Mouse (Mus musculus): Measurements from ENCODE around the gene Kcnj5. TPM values are rescaled to one million over a fixed set of nuclear protein-coding genes. Genes with fewer than 3 reads are reported as not detected.
A peak's percentile ranks its signal among the peaks of the same experiment; 100 is the strongest.

Kcnj5 gene
- 19.8 and 28.9 TPM in 2 replicates for polyA plus RNA-seq (2014; fragmentation: Nextera tagmentation; extraction: Ambion mirVana)

- Histone ChIP-seq H3K27me3 (ENCODE audit: control insufficient read depth, insufficient read depth, low read length) (peaks cover 21% of the 10 kb centered on the region), H3K9ac (ENCODE audit: low read depth, low read length) (peak within 1 kb of the TSS; percentile 84), H3K4me1 (ENCODE audit: control insufficient read depth, insufficient read depth, low read length) (peaks cover 18% of the 10 kb centered on the region), H3K9me3 (replicated peaks; ENCODE audit: control insufficient read depth, low read length) (no peaks in the 10 kb centered on the region), H3K4me3 (ENCODE audit: low read depth, low read length) (peak within 1 kb of the TSS; percentile 68), H3K4me2 (peak within 1 kb of the TSS; percentile 84), H3K27ac (ENCODE audit: low read depth, low read length) (peak within 1 kb of the TSS; percentile 93), H3K36me3 (ENCODE audit: control insufficient read depth, insufficient read depth, low read length) (no peaks in the 10 kb centered on the region)
- under 1% methylated on average over 20 of the region's 20 CpGs for WGBS (ENCODE audit: insufficient replicate concordance)
- peak; percentile 81; the same call in 1 of the 2 replicates for ATAC-seq (replicated peaks; ENCODE audit: insufficient number of reproducible peaks, low FRiP score, low TSS enrichment)
These were observed at the start of gene Kcnj5 for GRCm38 (mm10) chr9:32344051-32344450. Gene Kcnj5, minus strand, starts transcription at chr9:32344350.

DNA sequence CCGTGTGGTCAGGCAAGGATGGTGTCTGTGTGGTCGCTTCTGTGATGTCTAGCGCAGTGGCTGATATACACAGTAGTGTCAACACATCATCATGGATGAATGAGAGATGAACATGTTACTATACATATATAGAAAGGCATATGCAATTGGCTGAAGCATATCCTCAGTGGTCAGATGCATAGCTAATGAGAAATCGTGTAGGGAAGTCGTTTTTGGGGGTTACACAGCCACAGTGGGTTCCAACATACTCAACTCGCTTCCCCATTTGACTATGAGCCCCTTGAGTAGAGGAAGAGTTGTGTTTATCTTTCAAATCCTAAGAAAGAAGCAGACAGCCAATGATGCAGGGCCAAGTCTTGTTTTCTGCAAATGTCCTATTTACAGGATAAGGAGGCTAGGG is 48.6 kb upstream of the Kcnj5 start:
- Histone ChIP-seq H3K27me3 (ENCODE audit: control insufficient read depth, insufficient read depth, low read length) (no peaks in the 10 kb centered on the region), H3K4me1 (ENCODE audit: control insufficient read depth, insufficient read depth, low read length) (peaks cover 5% of the 10 kb centered on the region; the same call in 1 of the 2 replicates), H3K4me2 (no peak overlapping the region), H3K36me3 (ENCODE audit: control insufficient read depth, insufficient read depth, low read length) (no peaks in the 10 kb centered on the region), H3K27ac (ENCODE audit: low read depth, low read length) (no peak overlapping the region), H3K9me3 (replicated peaks; ENCODE audit: control insufficient read depth, low read length) (no peaks in the 10 kb centered on the region), H3K9ac (ENCODE audit: low read depth, low read length) (no peak overlapping the region), H3K4me3 (ENCODE audit: low read depth, low read length) (no peak overlapping the region)
- WGBS (ENCODE audit: insufficient replicate concordance) = 84% methylated on average over 6 of the region's 6 CpGs
- no peak for ATAC-seq (replicated peaks; ENCODE audit: insufficient number of reproducible peaks, low FRiP score, low TSS enrichment)

- Histone ChIP-seq H3K9me3 (replicated peaks; ENCODE audit: control insufficient read depth, low read length) (no peaks in the 10 kb centered on the region), H3K4me2 (no peak overlapping the region), H3K9ac (ENCODE audit: low read depth, low read length) (no peak overlapping the region), H3K36me3 (ENCODE audit: control insufficient read depth, insufficient read depth, low read length) (no peaks in the 10 kb centered on the region), H3K27ac (ENCODE audit: low read depth, low read length) (no peak overlapping the region), H3K4me1 (ENCODE audit: control insufficient read depth, insufficient read depth, low read length) (peaks cover 5% of the 10 kb centered on the region; the same call in 1 of the 2 replicates), H3K27me3 (ENCODE audit: control insufficient read depth, insufficient read depth, low read length) (no peaks in the 10 kb centered on the region), H3K4me3 (ENCODE audit: low read depth, low read length) (no peak overlapping the region)
- 67% methylated on average over 9 of the region's 9 CpGs for WGBS (ENCODE audit: insufficient replicate concordance)
- no peak for ATAC-seq (replicated peaks; ENCODE audit: insufficient number of reproducible peaks, low FRiP score, low TSS enrichment)
These were observed 47.6 kb upstream of the Kcnj5 start for GRCm38 (mm10) chr9:32391701-32392100.

DNA sequence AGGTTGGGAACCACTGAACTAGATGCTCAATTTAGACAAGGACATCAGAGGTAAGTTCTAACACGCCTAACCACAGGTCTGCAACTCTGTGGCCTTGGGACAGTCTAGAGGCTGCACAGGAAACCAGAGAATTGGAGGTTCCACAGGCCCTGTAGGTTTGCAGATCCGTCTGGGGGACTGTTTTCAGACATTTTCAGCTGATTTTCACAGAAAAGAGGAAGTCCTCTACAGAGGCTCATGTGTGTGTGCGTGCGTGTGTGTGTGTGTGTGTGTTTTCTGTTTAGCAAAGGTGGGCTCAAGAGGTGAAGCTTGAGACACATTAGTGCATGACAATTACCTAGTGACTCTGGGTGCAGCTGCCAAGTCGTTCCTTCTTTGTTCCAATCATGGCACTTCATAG is 46.9 kb upstream of the Kcnj5 start:
- 82% methylated on average over 5 of the region's 5 CpGs for WGBS (ENCODE audit: insufficient replicate concordance)
- Histone ChIP-seq H3K4me2 (no peak overlapping the region), H3K4me1 (ENCODE audit: control insufficient read depth, insufficient read depth, low read length) (peaks cover 5% of the 10 kb centered on the region; the same call in 1 of the 2 replicates), H3K9me3 (replicated peaks; ENCODE audit: control insufficient read depth, low read length) (no peaks in the 10 kb centered on the region), H3K27ac (ENCODE audit: low read depth, low read length) (no peak overlapping the region), H3K36me3 (ENCODE audit: control insufficient read depth, insufficient read depth, low read length) (no peaks in the 10 kb centered on the region), H3K9ac (ENCODE audit: low read depth, low read length) (no peak overlapping the region), H3K27me3 (ENCODE audit: control insufficient read depth, insufficient read depth, low read length) (no peaks in the 10 kb centered on the region), H3K4me3 (ENCODE audit: low read depth, low read length) (no peak overlapping the region)
- no peak for ATAC-seq (replicated peaks; ENCODE audit: insufficient number of reproducible peaks, low FRiP score, low TSS enrichment)

GRCm38 (mm10) chr9:32388120-32388519 is 44.0 kb upstream of the Kcnj5 start:
- 86% methylated on average over 1 of the region's 1 CpGs for WGBS (ENCODE audit: insufficient replicate concordance)
- Histone ChIP-seq H3K27me3 (ENCODE audit: control insufficient read depth, insufficient read depth, low read length) (no peaks in the 10 kb centered on the region), H3K36me3 (ENCODE audit: control insufficient read depth, insufficient read depth, low read length) (no peaks in the 10 kb centered on the region), H3K9me3 (replicated peaks; ENCODE audit: control insufficient read depth, low read length) (no peaks in the 10 kb centered on the region), H3K27ac (ENCODE audit: low read depth, low read length) (no peak overlapping the region), H3K9ac (ENCODE audit: low read depth, low read length) (no peak overlapping the region), H3K4me2 (no peak overlapping the region), H3K4me3 (ENCODE audit: low read depth, low read length) (no peak overlapping the region), H3K4me1 (ENCODE audit: control insufficient read depth, insufficient read depth, low read length) (peaks cover 5% of the 10 kb centered on the region; the same call in 1 of the 2 replicates)
- no peak for ATAC-seq (replicated peaks; ENCODE audit: insufficient number of reproducible peaks, low FRiP score, low TSS enrichment)

DNA sequence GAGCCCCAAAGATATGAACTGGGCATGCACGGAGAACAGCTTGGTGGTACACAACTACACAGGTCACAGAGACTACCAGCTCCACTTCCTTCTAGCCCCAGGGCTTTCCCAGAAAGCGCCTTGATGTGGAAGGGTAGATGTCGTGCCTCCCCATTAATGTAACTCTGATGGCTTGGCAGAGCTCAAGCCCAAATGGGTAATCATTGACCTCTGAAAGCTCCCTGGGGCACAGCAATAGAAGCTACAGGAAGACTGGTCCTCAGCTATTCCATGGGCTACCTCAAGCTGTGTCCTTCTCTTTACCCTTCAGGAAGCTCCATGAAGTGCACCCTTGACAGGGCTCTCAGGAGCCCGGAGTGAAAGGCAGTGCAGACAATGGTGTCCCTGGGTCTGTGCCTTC is 40.8 kb upstream of the Kcnj5 start:
- 74% methylated on average over 4 of the region's 4 CpGs for WGBS (ENCODE audit: insufficient replicate concordance)
- Histone ChIP-seq H3K36me3 (ENCODE audit: control insufficient read depth, insufficient read depth, low read length) (no peaks in the 10 kb centered on the region), H3K9ac (ENCODE audit: low read depth, low read length) (no peak overlapping the region), H3K27me3 (ENCODE audit: control insufficient read depth, insufficient read depth, low read length) (no peaks in the 10 kb centered on the region), H3K27ac (ENCODE audit: low read depth, low read length) (no peak overlapping the region), H3K4me2 (no peak overlapping the region), H3K4me1 (ENCODE audit: control insufficient read depth, insufficient read depth, low read length) (peaks cover 5% of the 10 kb centered on the region; the same call in 1 of the 2 replicates), H3K4me3 (ENCODE audit: low read depth, low read length) (no peak overlapping the region), H3K9me3 (replicated peaks; ENCODE audit: control insufficient read depth, low read length) (no peaks in the 10 kb centered on the region)
- no peak for ATAC-seq (replicated peaks; ENCODE audit: insufficient number of reproducible peaks, low FRiP score, low TSS enrichment)

GRCm38 (mm10) chr9:32376863-32377590 is 32.9 kb upstream of the Kcnj5 start:
- no peaks in the 10 kb centered on the region for H3K27me3 ChIP-seq (ENCODE audit: control insufficient read depth, insufficient read depth, low read length)
- WGBS (ENCODE audit: insufficient replicate concordance) = 71% methylated on average over 5 of the region's 5 CpGs

DNA sequence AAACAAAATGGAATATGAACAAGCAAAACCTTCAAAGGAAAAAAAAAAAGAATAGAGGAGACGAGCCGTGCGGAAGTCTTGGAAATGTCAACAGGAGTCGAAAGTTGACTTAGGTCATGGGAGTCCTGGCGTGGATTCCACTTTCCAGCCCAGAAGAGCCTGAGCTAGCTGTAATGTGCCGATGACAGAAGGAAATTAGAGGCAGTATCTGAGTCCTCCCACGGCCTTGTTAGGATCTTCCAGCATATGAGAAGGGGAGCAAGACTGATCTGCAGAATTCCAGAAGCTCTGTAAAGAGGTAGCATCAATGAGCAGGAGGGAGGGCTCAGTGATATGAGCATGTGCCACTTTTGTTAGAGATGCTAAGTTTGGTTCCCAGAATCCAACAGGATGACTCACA is 31.9 kb upstream of the Kcnj5 start:
- 68% methylated on average over 7 of the region's 7 CpGs for WGBS (ENCODE audit: insufficient replicate concordance)
- no peaks in the 10 kb centered on the region for H3K9me3 ChIP-seq (replicated peaks; ENCODE audit: control insufficient read depth, low read length)
- no peak overlapping the region for H3K27ac ChIP-seq (ENCODE audit: low read depth, low read length)
- ATAC-seq (replicated peaks; ENCODE audit: insufficient number of reproducible peaks, low FRiP score, low TSS enrichment) = no peak
- no peak overlapping the region for H3K4me2 ChIP-seq
- H3K27me3 ChIP-seq (ENCODE audit: control insufficient read depth, insufficient read depth, low read length) = no peaks in the 10 kb centered on the region
- no peak overlapping the region for H3K9ac ChIP-seq (ENCODE audit: low read depth, low read length)
- no peaks in the 10 kb centered on the region for H3K36me3 ChIP-seq (ENCODE audit: control insufficient read depth, insufficient read depth, low read length)
- no peaks in the 10 kb centered on the region for H3K4me1 ChIP-seq (ENCODE audit: control insufficient read depth, insufficient read depth, low read length)
- H3K4me3 ChIP-seq (ENCODE audit: low read depth, low read length) = no peak overlapping the region

More at GRCm38 (mm10) chr9:32376863-32377590, 32.9 kb upstream of the Kcnj5 start:
- Histone ChIP-seq H3K27ac (ENCODE audit: low read depth, low read length) (no peak overlapping the region), H3K4me1 (ENCODE audit: control insufficient read depth, insufficient read depth, low read length) (no peaks in the 10 kb centered on the region), H3K36me3 (ENCODE audit: control insufficient read depth, insufficient read depth, low read length) (no peaks in the 10 kb centered on the region), H3K9me3 (replicated peaks; ENCODE audit: control insufficient read depth, low read length) (no peaks in the 10 kb centered on the region), H3K9ac (ENCODE audit: low read depth, low read length) (no peak overlapping the region), H3K4me2 (no peak overlapping the region), H3K4me3 (ENCODE audit: low read depth, low read length) (no peak overlapping the region)
- ATAC-seq (replicated peaks; ENCODE audit: insufficient number of reproducible peaks, low FRiP score, low TSS enrichment) = no peak

GRCm38 (mm10) chr9:32373656-32374055 is 29.5 kb upstream of the Kcnj5 start:
- ATAC-seq (replicated peaks; ENCODE audit: insufficient number of reproducible peaks, low FRiP score, low TSS enrichment) = no peak
- WGBS (ENCODE audit: insufficient replicate concordance) = 83% methylated on average over 6 of the region's 6 CpGs

More at GRCm38 (mm10) chr9:32373656-32374055, 29.5 kb upstream of the Kcnj5 start:
- H3K27me3 ChIP-seq (ENCODE audit: control insufficient read depth, insufficient read depth, low read length) = no peaks in the 10 kb centered on the region
- H3K4me2 ChIP-seq = no peak overlapping the region
- H3K4me1 ChIP-seq (ENCODE audit: control insufficient read depth, insufficient read depth, low read length) = no peaks in the 10 kb centered on the region
- H3K9ac ChIP-seq (ENCODE audit: low read depth, low read length) = no peak overlapping the region
- no peak overlapping the region for H3K4me3 ChIP-seq (ENCODE audit: low read depth, low read length)
- H3K27ac ChIP-seq (ENCODE audit: low read depth, low read length) = no peak overlapping the region
- H3K36me3 ChIP-seq (ENCODE audit: control insufficient read depth, insufficient read depth, low read length) = no peaks in the 10 kb centered on the region
- H3K9me3 ChIP-seq (replicated peaks; ENCODE audit: control insufficient read depth, low read length) = no peaks in the 10 kb centered on the region
